Mouse (Mus musculus) brain, adult 2 months (tissue): ENCODE measurements around the gene Tab2.
"Not testable (repeated sequence)": the region's sequence is repeated elsewhere in the genome, so short reads cannot be mapped to it uniquely, and the experiment has no call there.

ENCODE experiments used
- DNase-seq: peaks from one replicate; pipeline ENCODE4 v3.0.0; 2011; ENCODE audit warnings: low read depth, low spot score

Tab2 gene

GRCm38 (mm10) chr10:7888256-7888868 is 67.7 kb downstream of the Tab2 start:
- no peak for DNase-seq

GRCm38 (mm10) chr10:7883524-7883923 is 72.5 kb downstream of the Tab2 start:
- peak; percentile 84 for DNase-seq

GRCm38 (mm10) chr10:7881971-7882370 is 74.1 kb downstream of the Tab2 start:
- no peak for DNase-seq

GRCm38 (mm10) chr10:7880283-7880682 is 75.7 kb downstream of the Tab2 start:
- DNase-seq: not testable (repeated sequence)

GRCm38 (mm10) chr10:7874194-7874593 is 81.8 kb downstream of the Tab2 start:
- DNase-seq: no peak

GRCm38 (mm10) chr10:7871381-7872020 is 84.5 kb downstream of the Tab2 start:
- no peak for DNase-seq

- peak; percentile 67 for DNase-seq
Observed at GRCm38 (mm10) chr10:7870571-7871315, 85.3 kb downstream of the Tab2 start.

- DNase-seq: no peak
Observed at GRCm38 (mm10) chr10:7869746-7870145, 86.3 kb downstream of the Tab2 start.

GRCm38 (mm10) chr10:7867666-7868030 is 88.4 kb downstream of the Tab2 start:
- no peak for DNase-seq

GRCm38 (mm10) chr10:7866762-7867665 is 89.0 kb downstream of the Tab2 start:
- DNase-seq: no peak

- DNase-seq: no peak
Observed at GRCm38 (mm10) chr10:7864806-7865205, 91.2 kb downstream of the Tab2 start.

GRCm38 (mm10) chr10:7864184-7864583 is 91.8 kb downstream of the Tab2 start:
- DNase-seq: no peak

GRCm38 (mm10) chr10:7863411-7863810 is 92.6 kb downstream of the Tab2 start:
- DNase-seq: no peak

- no peak for DNase-seq
Observed at GRCm38 (mm10) chr10:7861937-7862657, 93.9 kb downstream of the Tab2 start.

GRCm38 (mm10) chr10:7861259-7861936 is 94.6 kb downstream of the Tab2 start:
- DNase-seq: peak; percentile 20

GRCm38 (mm10) chr10:7860494-7860893 is 95.5 kb downstream of the Tab2 start:
- no peak for DNase-seq
